Mouse (Mus musculus) neural tube, embryonic 15.5 days (tissue): ENCODE results near the gene Cd151. TPM values are rescaled to one million over a fixed set of nuclear protein-coding genes. Genes with fewer than 3 reads are reported as not detected.

ENCODE experiments used
- ATAC-seq: fragments of 200-750 bp; cut with Nextera tagmentation; 2 replicates; pipeline ENCODE4 v1.8.0; 2017; ENCODE audit warnings: mild to moderate bottlenecking, moderate TSS enrichment, moderate library complexity; ENCODE audit not compliant: low FRiP score
- H3K27ac ChIP-seq: fragments of 300-500 bp; sonication (generic); replicated peaks from 2 replicates; pipeline ENCODE4 v1.5.1; 2015; ENCODE audit warnings: mild to moderate bottlenecking, inconsistent platforms
- H3K27me3 ChIP-seq: fragments of 300-500 bp; sonication (generic); replicated peaks from 2 replicates; pipeline ENCODE4 v1.6.1; 2015; ENCODE audit warnings: inconsistent platforms
- H3K36me3 ChIP-seq: fragments of 300-500 bp; sonication (generic); 2 replicates; pipeline ENCODE4 v1.6.1; 2015; ENCODE audit warnings: inconsistent platforms
- H3K4me1 ChIP-seq: fragments of 300-500 bp; sonication (generic); 2 replicates; pipeline ENCODE4 v1.6.1; 2015; ENCODE audit warnings: inconsistent platforms
- H3K4me2 ChIP-seq: fragments of 300-500 bp; sonication (generic); 2 replicates; pipeline ENCODE4 v1.6.1; 2015; ENCODE audit warnings: inconsistent platforms, mild to moderate bottlenecking, moderate library complexity
- H3K4me3 ChIP-seq: fragments of 300-500 bp; sonication (generic); replicated peaks from 2 replicates; pipeline ENCODE4 v1.5.1; 2015; ENCODE audit warnings: mild to moderate bottlenecking, inconsistent platforms
- H3K9ac ChIP-seq: fragments of 300-500 bp; sonication (generic); replicated peaks from 2 replicates; pipeline ENCODE4 v1.6.1; 2015; ENCODE audit warnings: mild to moderate bottlenecking, inconsistent platforms
- H3K9me3 ChIP-seq: fragments of 300-500 bp; sonication (generic); replicated peaks from 2 replicates; pipeline ENCODE4 v1.6.1; 2016; ENCODE audit warnings: inconsistent platforms
- WGBS: fragments of 180-500 bp; shearing (Covaris S2); methylation state at CpG from one replicate; pipeline ENCODE4 v1.1.7; 2015; ENCODE audit warnings: mixed read lengths; 5-methylcytosine and 5-hydroxymethylcytosine counted together
- polyA plus RNA-seq: library from polyadenylated mRNA; unstranded; fragments of >200 nt; fragmentation: Nextera tagmentation; extraction: Ambion mirVana; gene quantifications from 2 replicates; pipeline ENCODE4 v1.2.1, GENCODE M21; 2015

Cd151 gene
- polyA plus RNA-seq, 1 experiment from 2014 or later: 25.1 TPM

DNA sequence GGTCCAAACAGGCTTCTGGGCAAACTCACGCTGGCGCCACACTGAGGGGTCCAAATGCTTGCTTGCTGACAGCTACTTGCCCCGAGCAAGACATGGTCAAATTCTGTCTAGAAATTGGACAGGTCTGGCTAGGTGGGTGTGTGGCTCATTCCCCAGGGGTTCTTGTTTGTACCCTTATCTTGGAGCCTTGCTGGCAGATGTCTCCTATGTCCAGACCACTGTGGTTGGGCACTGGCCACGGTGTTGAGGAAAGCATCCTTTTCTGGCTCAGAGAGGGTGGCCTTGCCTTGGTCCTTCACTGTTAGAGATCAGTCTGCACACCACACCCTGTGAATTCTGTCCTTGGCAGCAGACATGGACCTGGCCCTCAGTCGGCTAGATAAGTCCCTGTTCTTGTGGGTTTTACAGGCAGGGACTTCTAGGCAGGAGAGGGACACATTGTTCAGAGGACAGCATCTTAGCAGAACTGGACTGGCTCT lies 11.1 kb downstream of the Cd151 start:
- H3K9ac ChIP-seq: no peak overlapping the region
- no peaks in the 10 kb centered on the region for H3K36me3 ChIP-seq
- H3K27ac ChIP-seq: no peak overlapping the region
- ATAC-seq: no peak
- WGBS: 77% methylated on average over 5 of the region's 5 CpGs
- peaks cover 12% of the 10 kb centered on the region for H3K27me3 ChIP-seq
- H3K4me3 ChIP-seq: no peak overlapping the region
- no peaks in the 10 kb centered on the region for H3K9me3 ChIP-seq
- H3K4me1 ChIP-seq: peaks cover 63% of the 10 kb centered on the region
- H3K4me2 ChIP-seq: 0 out of 2 replicates have a peak overlapping the region, but pooled peaks have one; percentile 1

DNA sequence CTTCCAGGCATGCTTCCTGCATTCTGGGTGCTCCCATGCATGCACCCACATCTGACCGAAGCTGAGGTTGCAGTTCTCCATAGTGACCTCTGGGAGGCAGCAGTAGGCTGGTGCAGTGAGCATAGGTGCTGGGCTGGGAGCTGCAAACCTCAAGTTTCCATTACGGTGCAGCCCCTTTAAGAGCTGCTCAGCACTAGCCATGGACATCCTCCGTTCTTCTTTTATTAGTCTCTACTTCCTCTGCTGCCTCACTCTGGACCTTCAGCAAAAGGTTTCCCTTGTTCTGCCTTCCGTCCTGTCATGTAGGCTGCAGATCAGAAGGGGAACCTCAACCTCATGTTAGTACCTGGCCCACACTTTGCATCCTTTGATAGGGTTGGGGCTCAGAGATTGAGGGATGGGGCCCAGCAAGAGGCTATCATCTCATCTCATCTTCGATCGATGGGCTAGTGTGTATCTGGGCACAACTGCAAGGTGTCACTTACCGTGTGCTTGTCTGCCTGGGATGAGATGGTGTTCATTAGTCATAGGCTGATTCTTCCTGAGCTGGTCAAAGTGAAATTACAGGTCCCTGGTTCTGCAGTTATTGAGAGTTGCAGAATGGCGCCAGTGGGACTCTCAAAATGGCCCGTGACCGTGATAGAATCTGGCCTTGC lies 13.8 kb downstream of the Cd151 start:
- Histone ChIP-seq H3K36me3 (no peaks in the 10 kb centered on the region), H3K9ac (0 out of 2 replicates have a peak overlapping the region, but pooled peaks have one; percentile 64), H3K27ac (peak overlapping the region; percentile 82), H3K4me1 (peaks cover 67% of the 10 kb centered on the region), H3K4me3 (peak overlapping the region; percentile 62), H3K9me3 (no peaks in the 10 kb centered on the region), H3K4me2 (peak overlapping the region; percentile 80), H3K27me3 (peaks cover 12% of the 10 kb centered on the region)
- ATAC-seq: peak; percentile 43; the same call in 1 of the 2 replicates
- 4% methylated on average over 10 of the region's 10 CpGs for WGBS

GRCm38 (mm10) chr7:141481498-141482401 lies 14.6 kb downstream of the Cd151 start:
- peak overlapping the region; percentile 64 for H3K9ac ChIP-seq
- peak overlapping the region; percentile 62 for H3K4me3 ChIP-seq
- H3K9me3 ChIP-seq: no peaks in the 10 kb centered on the region
- peak overlapping the region; percentile 80 for H3K4me2 ChIP-seq
- under 1% methylated on average over 81 of the region's 81 CpGs for WGBS
- H3K27ac ChIP-seq: peak overlapping the region; percentile 82
- peak; percentile 79 for ATAC-seq
- no peaks in the 10 kb centered on the region for H3K36me3 ChIP-seq
- 0 out of 2 replicates have a peak, but pooled peaks cover 7% of the 10 kb centered on the region for H3K27me3 ChIP-seq
- peaks cover 59% of the 10 kb centered on the region for H3K4me1 ChIP-seq

DNA sequence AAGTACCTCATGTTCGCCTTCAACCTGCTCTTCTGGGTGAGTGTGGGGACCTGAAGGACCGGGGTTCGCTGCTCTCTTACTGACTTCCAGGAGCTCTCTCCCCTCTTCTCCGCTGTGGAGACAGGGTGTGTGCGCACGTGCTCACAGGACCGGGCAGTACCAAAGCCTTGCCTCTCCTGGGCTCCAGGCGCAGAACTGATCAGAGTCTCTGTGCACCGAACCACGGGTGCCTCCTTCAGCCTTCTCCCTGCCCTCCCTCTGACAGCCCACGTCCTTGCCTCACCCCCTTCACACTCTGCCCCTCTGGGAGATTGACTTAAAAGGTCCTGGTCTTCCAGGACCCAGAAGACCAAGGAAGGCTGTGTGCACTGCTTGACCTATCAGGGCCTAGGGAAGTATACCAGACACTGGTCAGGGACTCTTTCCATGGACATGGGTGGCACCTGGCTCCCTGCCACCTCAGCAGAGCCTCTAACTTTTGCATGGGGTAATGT lies 15.4 kb downstream of the Cd151 start:
- Histone ChIP-seq H3K4me3 (peak overlapping the region; percentile 62), H3K9ac (peak overlapping the region; percentile 64), H3K4me2 (peak overlapping the region; percentile 80), H3K27ac (peak overlapping the region; percentile 82), H3K27me3 (0 out of 2 replicates have a peak, but pooled peaks cover 7% of the 10 kb centered on the region), H3K9me3 (no peaks in the 10 kb centered on the region), H3K4me1 (peaks cover 53% of the 10 kb centered on the region), H3K36me3 (no peaks in the 10 kb centered on the region)
- 11% methylated on average over 11 of the region's 11 CpGs for WGBS
- peak; percentile 3; the same call in 1 of the 2 replicates for ATAC-seq

- peak overlapping the region; percentile 31; the same call in 1 of the 2 replicates for H3K9ac ChIP-seq
- no peaks in the 10 kb centered on the region for H3K36me3 ChIP-seq
- peak overlapping the region; percentile 62 for H3K4me3 ChIP-seq
- 80% methylated on average over 6 of the region's 6 CpGs for WGBS
- H3K9me3 ChIP-seq: no peaks in the 10 kb centered on the region
- peaks cover 49% of the 10 kb centered on the region for H3K4me1 ChIP-seq
- H3K27ac ChIP-seq: no peak overlapping the region
- 0 out of 2 replicates have a peak, but pooled peaks cover 7% of the 10 kb centered on the region for H3K27me3 ChIP-seq
- no peak for ATAC-seq
- H3K4me2 ChIP-seq: peak overlapping the region; percentile 80
These were observed 16.0 kb downstream of the Cd151 start for GRCm38 (mm10) chr7:141483114-141483653.

DNA sequence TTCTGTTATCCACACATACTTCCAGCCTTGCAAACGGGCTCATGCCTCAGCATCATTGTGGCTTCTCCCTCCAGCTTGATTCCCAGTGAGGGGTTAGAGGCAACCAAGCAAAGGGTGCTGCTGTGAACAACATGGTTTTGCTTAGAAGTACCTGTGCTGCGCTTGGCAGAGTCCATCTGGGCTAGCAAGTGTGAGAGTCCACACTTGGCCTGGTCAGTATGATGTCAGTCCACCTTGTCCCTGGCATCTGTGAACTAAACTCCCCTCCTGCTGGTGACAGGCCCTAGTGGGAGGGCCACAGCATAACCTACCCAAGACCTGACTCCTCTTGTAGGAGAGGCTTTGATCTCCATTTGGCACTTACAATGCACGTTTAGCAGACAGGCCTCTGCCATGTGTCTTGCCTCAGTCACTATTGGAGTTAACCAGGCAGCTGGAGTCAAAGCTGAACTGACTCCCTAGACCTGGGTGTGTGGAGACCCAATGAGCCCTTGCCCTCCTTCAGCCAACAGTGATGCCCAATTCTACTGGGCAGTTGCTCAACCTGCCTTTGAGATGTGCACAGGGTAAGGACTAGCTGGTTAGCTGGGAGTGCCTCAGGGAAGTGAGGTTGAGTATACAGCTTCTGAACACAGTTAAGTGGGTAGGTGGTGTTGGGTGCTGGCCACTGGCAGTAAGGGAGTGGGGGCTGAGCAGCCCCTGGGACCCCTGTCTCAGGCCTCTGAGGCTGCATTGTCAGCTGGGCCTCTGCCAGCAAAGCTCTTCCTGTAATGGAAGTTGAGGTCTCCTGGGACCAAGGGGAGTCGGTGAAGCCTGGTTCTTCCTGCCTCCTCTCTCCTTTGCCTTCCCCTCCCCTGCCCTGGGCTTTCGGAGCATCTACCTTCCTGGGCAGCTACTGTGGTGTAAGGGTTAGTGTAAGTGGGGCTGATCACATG lies 17.3 kb downstream of the Cd151 start:
- no peaks in the 10 kb centered on the region for H3K9me3 ChIP-seq
- H3K36me3 ChIP-seq: no peaks in the 10 kb centered on the region
- WGBS: 69% methylated on average over 5 of the region's 5 CpGs
- no peak overlapping the region; the same call in 1 of the 2 replicates for H3K9ac ChIP-seq
- H3K4me1 ChIP-seq: peaks cover 49% of the 10 kb centered on the region
- H3K27ac ChIP-seq: no peak overlapping the region
- H3K4me3 ChIP-seq: no peak overlapping the region
- H3K27me3 ChIP-seq: 0 out of 2 replicates have a peak, but pooled peaks cover 7% of the 10 kb centered on the region
- H3K4me2 ChIP-seq: peak overlapping the region; percentile 80
- ATAC-seq: no peak

GRCm38 (mm10) chr7:141485186-141485585 lies 18.0 kb downstream of the Cd151 start:
- Histone ChIP-seq H3K4me3 (no peak overlapping the region), H3K9ac (no peak overlapping the region), H3K4me2 (no peak overlapping the region), H3K27ac (no peak overlapping the region), H3K27me3 (0 out of 2 replicates have a peak, but pooled peaks cover 5% of the 10 kb centered on the region), H3K4me1 (peaks cover 49% of the 10 kb centered on the region), H3K36me3 (no peaks in the 10 kb centered on the region), H3K9me3 (no peaks in the 10 kb centered on the region)
- WGBS: 58% methylated on average over 2 of the region's 2 CpGs
- no peak for ATAC-seq

GRCm38 (mm10) chr7:141485606-141486005 lies 18.4 kb downstream of the Cd151 start:
- 82% methylated on average over 2 of the region's 2 CpGs for WGBS
- H3K9ac ChIP-seq: no peak overlapping the region
- peaks cover 46% of the 10 kb centered on the region for H3K4me1 ChIP-seq
- H3K36me3 ChIP-seq: no peaks in the 10 kb centered on the region
- ATAC-seq: no peak
- H3K4me3 ChIP-seq: no peak overlapping the region
- no peak overlapping the region for H3K27ac ChIP-seq
- H3K9me3 ChIP-seq: no peaks in the 10 kb centered on the region
- no peak overlapping the region for H3K4me2 ChIP-seq
- H3K27me3 ChIP-seq: 0 out of 2 replicates have a peak, but pooled peaks cover 5% of the 10 kb centered on the region

DNA sequence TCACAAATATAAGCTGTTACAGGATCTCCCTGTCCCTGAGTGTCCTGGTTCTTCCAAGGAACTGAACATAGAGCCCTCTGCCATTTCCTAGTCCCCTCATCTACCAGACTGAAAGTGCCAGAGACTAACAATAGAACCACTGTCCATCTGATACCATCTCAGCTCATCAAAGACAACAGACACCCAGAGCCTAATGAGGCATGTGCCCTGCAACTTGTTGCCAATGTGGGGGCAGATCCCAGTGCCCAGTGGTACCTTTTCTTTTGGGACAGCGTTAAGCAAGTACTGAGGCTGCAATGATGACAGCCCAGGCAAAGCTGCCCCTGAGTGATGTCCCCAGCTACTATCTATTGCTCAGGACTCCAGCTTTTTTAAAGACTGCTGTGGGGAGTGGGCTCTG lies 19.0 kb downstream of the Cd151 start:
- no peak overlapping the region for H3K27ac ChIP-seq
- no peak overlapping the region for H3K9ac ChIP-seq
- ATAC-seq: no peak
- H3K36me3 ChIP-seq: peaks cover 3% of the 10 kb centered on the region
- peaks cover 39% of the 10 kb centered on the region for H3K4me1 ChIP-seq
- H3K4me2 ChIP-seq: no peak overlapping the region
- 93% methylated on average over 1 of the region's 1 CpGs for WGBS
- H3K27me3 ChIP-seq: 0 out of 2 replicates have a peak, but pooled peaks cover 5% of the 10 kb centered on the region
- H3K4me3 ChIP-seq: no peak overlapping the region
- H3K9me3 ChIP-seq: no peaks in the 10 kb centered on the region

DNA sequence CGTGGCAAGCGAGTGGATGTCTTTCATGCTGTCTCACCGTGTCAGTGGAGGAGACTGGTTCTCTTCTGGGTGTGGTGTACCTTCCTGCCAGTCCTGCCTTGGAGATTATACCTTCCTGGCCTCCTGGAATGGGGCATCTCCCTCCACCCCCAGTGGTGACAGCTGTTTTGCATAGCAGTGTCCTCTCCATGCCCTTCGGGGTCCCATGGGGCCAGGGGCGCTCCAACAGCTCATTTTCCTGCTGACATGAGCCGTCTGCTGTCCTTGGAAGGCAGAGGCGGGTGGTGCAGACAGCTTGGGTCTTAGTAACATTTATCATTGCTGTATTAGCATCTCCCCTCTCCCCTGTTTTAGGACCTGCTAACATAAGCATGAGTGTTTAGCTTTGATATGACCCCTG lies 19.9 kb downstream of the Cd151 start:
- Histone ChIP-seq H3K9ac (no peak overlapping the region), H3K27ac (no peak overlapping the region), H3K9me3 (no peaks in the 10 kb centered on the region), H3K4me3 (no peak overlapping the region), H3K27me3 (0 out of 2 replicates have a peak, but pooled peaks cover 5% of the 10 kb centered on the region), H3K36me3 (peaks cover 12% of the 10 kb centered on the region), H3K4me1 (peaks cover 34% of the 10 kb centered on the region), H3K4me2 (no peak overlapping the region)
- no peak for ATAC-seq
- WGBS: 64% methylated on average over 7 of the region's 7 CpGs
